Mouse (Mus musculus) T-helper 2 cell (primary cell): ENCODE measurements around the gene Mesd.

ENCODE experiments used
- in situ Hi-C: fragments of 300-600 bp; cut with MboI, MseI; formaldehyde crosslinking; loops from one replicate; pipeline ENCODE4 v1.15.1; 2025; ENCODE audit warnings: high pct_unique_total_duplicates

The Mesd gene

DNA sequence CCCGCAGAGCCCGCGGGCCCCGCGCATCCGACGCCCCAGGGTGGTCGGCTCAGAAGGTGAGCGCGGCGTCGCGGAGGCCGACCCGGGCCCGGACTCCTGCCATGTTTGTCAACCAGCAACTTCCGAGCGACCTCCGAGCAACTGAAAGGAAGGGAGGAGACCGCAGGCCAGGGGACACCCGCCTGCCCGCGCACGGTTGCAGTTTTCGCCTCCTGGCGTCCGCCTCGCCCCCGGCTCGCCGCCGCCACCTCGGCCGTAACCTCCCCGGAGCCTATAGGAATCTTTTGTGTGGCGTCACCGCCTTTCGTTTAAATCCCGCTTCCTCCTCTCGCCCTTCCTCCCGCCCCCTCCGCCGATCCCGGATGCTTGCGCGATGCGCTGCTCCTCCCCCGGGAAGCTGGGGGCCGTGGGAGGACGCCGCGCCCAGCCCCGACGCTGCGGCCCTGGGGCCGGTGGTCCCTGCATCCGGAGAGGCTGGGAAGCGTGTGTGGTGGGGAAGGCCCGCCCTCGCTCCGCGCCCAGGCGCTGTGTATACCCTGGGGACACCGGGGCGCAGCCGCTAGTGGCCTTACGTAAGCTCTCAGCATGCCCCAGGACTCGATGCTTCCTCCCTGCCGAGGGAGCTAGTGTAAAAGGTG, at the start of gene Mesd, which contains the start of gene Tlnrd1:
Gene Mesd, plus strand, starts transcription at position 446 of the 638 bp plus-strand sequence.
Gene Tlnrd1, minus strand, starts transcription at position 285 of the 638 bp plus-strand sequence.
- in situ Hi-C loops, result loop anchor here (5.0 to 25.0 kb wide), 2 partner anchors 232 to 853 kb away; no protein-coding TSS in a partner anchor

DNA sequence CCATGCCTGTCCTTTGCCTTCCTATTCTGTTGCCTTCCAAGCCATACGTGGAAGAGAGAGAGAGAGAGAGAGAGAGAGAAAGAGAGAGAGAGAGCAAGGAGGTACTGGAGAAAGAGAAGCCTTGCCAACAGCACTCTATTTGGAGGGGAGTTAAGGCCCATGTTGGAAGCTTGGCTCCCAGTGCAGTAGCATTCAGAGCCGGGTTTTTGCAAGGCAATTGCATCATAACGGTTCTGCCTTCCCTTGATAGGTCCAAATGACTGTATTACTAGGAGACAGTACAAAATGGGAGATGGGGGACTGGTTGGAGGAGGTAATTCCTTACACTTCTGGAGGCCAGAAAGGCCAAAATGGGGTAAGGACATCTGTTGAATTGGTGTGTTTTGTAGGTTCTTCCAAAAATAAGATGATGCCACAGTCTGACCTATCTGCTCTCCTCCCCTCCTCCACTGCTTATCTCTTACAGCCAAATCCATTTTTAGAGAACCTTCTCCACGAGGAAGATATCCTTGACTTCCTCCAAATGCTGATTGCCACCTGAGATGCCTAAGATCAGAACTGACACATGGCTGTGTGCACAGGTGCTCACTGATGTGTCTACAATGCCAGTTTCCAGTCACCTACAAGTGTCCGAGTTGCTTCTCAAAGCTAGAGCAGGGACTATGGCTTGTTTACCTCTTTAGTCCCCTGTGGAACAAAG, 45.6 kb upstream of the Mesd start:
- in situ Hi-C loops, result no loop called here

DNA sequence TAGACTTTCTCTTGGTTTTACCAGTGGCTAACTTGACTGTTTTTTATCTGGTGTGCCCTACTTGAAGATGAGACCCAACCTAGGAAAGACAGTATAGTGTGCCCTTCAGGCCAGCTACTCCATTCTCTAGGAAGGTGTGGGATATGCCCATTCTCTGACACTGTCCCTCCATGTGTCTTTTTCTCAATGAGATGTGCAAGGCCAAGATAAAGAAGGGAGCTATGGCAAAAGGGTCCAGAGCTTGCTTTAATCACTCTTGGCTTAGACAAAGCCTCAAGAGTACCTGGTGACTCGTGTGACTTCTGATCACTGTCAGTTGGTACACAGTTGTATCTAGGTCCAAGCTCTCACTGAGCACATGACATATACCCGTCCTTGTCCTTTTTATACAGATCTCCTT, 44.2 kb upstream of the Mesd start:
- in situ Hi-C loops, result no loop called here

DNA sequence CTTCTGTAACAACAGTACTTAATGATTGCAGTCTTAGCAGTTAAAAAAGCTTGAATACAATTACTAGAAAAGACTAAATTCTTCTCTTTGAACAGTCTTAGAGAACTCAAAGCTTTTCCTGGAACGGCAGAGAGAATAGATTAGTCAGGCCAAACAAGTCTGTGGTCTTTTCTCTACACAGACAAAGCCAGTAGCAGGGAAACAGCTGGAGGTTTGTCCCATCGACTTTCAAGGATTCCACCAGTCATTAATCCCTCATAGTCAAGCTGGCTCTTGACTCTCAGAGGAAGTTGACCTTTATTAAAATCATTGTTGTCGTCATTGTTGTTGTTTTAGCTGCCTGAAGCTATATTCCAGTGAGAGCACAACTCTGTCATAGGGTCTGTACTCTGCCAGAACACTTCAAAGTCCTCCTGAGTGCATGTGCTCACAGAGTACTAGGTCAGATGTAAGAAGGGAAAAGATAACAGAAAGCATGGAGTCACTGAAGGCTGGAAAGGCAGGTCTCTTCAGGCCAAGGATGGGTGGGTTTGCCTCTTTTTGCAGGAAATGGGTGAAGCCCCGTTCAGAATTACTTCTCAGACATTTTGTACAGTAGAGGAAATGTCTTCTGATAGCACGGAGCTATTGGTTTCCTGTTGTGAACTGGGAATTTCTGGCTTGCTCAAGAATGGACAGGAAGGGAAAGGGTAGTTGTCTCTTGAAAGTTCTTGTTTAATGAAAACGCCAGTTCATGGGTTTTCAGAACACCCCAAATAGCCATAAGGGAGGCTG, 41.6 kb upstream of the Mesd start:
- in situ Hi-C loops, result no loop called here

- in situ Hi-C loops, result no loop called here
These were observed 39.5 kb upstream of the Mesd start for GRCm38 (mm10) chr7:83844807-83845206.

- in situ Hi-C loops, result no loop called here
These were observed 36.8 kb upstream of the Mesd start for GRCm38 (mm10) chr7:83847187-83848075.

- in situ Hi-C loops, result no loop called here
These were observed 32.5 kb upstream of the Mesd start for GRCm38 (mm10) chr7:83851569-83852380.

GRCm38 (mm10) chr7:83852381-83853380, 31.6 kb upstream of the Mesd start:
- in situ Hi-C loops, result no loop called here

GRCm38 (mm10) chr7:83855203-83855602, 29.1 kb upstream of the Mesd start:
- in situ Hi-C loops, result no loop called here

DNA sequence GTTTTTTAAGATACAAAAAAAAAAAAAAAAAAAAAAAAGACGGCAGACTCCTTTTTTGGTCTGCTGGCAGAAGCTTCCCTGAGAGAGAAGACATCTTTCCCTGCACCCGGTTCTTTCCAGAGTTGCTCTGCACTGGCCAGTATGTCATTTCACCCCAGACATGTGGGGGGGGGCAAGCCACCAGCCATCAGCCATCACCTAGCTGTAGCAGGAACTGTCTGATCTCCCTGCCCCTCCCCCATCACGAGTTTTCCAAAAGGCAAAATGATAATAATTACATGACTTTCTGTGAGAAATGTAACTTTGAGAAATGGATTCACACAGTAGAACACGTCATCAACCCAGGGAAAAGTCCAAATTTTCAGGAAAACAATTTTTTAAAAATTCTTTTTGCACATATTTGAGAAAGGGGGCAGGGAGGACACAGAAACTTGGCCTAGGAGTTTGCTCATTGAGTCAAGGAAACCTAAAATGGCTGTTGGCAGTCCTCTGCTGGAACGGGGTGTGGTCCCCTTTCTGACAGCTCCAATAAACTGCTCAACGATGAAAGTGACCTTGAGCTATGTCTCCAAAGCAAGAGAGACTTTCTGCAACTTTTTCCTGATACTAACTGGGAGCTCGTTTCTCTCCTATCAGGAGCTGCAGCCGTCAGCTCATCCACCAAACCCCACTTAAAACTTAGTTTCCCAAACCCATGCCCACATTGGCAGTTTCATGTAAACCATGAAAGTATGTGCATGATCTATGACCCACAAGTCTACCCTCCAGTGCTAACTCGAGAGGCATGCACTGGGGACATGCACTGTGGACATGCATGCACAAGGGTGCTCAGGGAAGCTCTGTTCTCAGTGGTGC, 27.7 kb upstream of the Mesd start:
- in situ Hi-C loops, result no loop called here

DNA sequence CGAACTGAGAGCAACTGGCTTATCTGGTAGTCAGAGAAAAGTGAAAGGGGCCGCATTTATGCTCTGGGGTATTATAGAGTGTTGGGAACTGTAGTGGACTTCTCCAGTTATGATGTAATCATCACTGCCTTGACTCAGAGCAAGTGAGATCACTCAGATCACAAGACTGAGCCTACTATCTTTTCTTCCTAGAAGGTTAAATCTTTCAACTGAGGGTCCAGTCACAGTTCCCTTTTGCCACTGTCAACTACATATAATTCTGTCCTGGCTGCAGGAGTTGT, 27.1 kb upstream of the Mesd start:
- in situ Hi-C loops, result no loop called here

DNA sequence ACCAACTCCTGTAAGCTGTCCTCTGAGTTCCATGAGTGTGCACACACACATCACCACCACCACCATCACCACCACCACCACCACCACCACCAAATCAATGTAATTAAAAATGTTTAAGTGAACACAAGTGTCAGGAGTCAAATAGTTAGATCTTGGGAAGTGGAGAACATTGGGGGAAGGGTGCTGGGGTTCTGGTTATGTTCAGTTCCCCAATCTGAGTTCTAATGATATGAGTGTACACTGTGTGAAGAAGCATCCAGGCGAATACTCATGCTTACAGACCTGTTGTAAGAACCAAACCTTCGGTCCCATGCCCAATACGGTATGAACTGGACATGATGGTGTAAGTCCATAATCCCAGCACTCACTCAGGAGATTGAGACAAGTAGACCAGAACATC, 26.3 kb upstream of the Mesd start:
- in situ Hi-C loops, result no loop called here

DNA sequence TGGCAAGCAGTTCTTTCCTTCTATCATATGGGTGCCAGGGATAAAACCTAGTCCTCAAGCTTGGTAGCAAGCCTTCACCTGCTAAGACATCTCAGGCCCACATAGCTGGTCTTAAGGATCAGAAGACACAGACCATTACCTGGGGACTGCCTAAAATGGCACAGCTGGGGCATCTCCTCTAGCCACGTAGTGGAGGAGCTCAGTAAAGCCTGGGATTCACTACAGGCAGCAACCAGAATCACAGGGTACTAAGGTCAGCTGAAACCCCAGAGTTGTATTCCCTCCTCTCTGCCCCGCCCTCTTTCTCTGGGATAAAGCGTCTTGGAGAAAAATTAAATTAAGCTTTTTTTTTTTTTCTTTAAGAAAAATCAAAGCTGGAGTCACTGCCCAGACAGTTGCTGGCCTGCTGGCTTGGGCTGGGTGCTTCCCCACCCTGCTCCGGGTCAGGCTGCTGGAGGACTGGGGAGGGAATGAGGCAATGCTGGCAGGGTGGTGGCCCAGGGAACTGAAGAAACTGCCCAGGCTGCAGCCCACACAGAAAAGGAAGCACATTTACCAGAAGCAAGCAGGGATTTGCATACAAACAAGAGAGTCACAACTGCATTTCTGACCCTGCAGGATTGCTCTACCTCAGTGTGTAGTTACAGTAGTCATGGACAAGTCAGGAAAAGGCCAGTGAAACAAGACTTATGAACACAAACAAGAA, 24.7 kb upstream of the Mesd start:
- in situ Hi-C loops, result no loop called here

DNA sequence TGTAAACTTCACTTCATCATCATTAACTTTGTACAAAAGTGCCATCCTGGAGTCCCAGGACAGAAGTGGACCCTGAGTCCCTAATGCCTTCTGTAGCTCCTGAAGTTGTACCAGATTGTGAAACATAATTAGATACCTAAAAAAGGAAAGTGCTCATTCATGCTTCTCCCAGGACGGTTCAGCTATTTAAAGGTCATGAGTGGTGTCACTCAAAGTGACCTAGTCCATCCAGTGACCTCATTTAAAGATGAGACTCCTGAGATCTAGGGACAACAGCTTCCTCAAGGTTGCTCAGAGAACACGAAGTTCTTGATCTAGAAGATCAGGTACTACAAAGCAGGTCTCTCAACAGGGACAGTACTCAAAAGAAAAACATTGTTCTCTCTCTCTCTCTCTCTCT, 20.7 kb upstream of the Mesd start:
- in situ Hi-C loops, result no loop called here

DNA sequence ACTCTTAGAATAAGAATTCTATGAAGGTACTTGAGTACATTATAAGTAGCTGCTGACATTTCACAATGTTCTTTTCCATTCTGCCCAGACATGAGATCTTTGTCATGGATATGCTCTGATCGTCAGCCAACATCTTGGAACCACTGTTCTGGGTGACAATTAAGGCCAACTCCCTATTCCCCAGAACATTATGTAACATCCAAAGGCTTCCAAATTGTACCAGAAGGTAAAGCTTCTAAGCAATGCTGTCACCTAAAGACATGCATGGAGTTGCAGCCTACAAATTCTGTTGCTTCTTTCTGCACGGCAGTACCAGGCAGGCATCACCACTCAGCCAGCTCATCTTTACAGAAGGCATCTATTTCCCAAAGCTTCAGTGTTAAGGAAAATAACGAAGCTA, 16.1 kb upstream of the Mesd start:
- in situ Hi-C loops, result no loop called here

GRCm38 (mm10) chr7:83869839-83870543, 14.3 kb upstream of the Mesd start:
- in situ Hi-C loops, result loop anchor here (10.0 kb wide), 1 partner anchor 255 kb away; no protein-coding TSS in a partner anchor

DNA sequence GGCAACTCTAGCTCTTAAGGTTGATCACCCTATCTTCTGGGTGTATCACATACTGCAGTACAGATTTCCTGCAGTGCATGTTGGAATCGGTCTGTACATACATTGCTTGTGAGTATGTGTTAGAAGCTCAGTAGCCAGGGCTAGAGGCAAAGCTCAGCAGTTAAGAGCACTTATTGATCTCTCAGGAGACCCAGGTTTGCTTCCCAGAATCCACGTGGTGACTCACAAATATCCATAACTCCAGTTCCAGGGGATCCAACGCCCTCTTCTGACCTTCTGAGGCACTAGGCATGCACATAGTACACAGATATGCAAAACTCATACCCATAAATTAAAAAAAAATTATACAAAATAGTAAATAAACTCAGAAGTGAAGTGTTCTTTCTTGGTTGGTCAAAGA, 7.2 kb upstream of the Mesd start:
- in situ Hi-C loops, result loop anchor here (10.0 to 25.0 kb wide), 2 partner anchors 262 to 860 kb away; no protein-coding TSS in a partner anchor
